Mouse (Mus musculus) brain, embryonic 14.5 days (tissue): Measurements from ENCODE around the gene Gria2.

Source experiments
- CTCF ChIP-seq: fragments of 200-500 bp; IDR thresholded peaks from 2 replicates; pipeline ENCODE4 v1.5.1; 2012; ENCODE audit warnings: inconsistent platforms, mild to moderate bottlenecking, moderate library complexity, borderline replicate concordance; ENCODE audit not compliant: insufficient read depth, insufficient read length; ENCODE audit errors: extremely low read depth
- POLR2A ChIP-seq: fragments of 200-500 bp; IDR thresholded peaks from 2 replicates; pipeline ENCODE4 v1.6.1; 2012; ENCODE audit warnings: mild to moderate bottlenecking, inconsistent platforms, borderline replicate concordance; ENCODE audit not compliant: poor library complexity, insufficient read depth, insufficient read length, severe bottlenecking; ENCODE audit errors: extremely low read depth

GRCm38 (mm10) chr3:80773232-80773631 is 29.4 kb downstream of the Gria2 start:
- TF ChIP-seq CTCF, result no peak
- no peak for TF ChIP-seq POLR2A
